In the genomic region with DNA sequence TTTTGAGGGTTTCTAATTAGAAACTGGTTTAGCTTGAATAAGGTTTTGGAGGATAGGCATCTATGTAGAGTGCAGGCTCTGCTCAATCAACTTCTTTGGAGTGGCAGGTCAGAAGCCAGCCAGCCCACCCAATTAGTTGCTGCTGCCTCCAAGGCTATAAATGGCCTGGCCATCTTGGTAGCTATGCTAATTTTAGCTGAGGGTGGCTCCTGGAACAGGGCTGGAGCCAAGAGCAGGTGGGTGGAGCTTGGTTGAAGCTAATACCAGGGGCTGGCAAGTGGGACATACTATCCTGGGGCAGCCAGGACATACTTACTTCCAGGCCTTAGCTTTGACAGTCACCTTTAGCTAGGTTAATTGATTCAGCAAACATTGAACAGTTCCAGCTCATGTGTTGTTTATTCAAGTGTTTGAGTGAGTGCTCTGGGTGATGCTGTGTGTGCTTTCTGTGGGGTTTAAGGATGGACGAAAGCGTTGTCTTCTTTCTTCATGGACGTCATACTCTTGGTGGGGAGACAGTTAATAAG, we compare ENCODE assay signal across 16 mouse cellular contexts. TPM values are rescaled to one million over a fixed set of nuclear protein-coding genes. Genes with fewer than 3 reads are reported as not detected.
A peak's percentile ranks its signal among the peaks of the same experiment; 100 is the strongest.
DNase-seq lines count a peak whose midpoint lies in the region; TF ChIP-seq lines count a peak whose summit lies in the region.
"Had no signal": no experiment of that assay in that cellular context is flagged by ENCODE, and none has a peak within 500 bp of the region (broad histone marks: within the 10 kb centered on the region; RNA-seq: fewer than 3 reads in every experiment).

No protein-coding gene starts in this region.

- peak overlapping the region; percentile 95 for H3K4me3 ChIP-seq in gastrocnemius, adult 2 months

- TF ChIP-seq CTCF in gastrocnemius, adult 2 months (IDR thresholded peaks at IDR 0.05) = no peak

- H3K27ac ChIP-seq in gastrocnemius, adult 2 months = peak overlapping the region; percentile 99
- H3K27ac ChIP-seq: hindbrain, postnatal 0 days; liver, embryonic 14.5 days; macrophage had no signal

- DNase-seq in heart, adult 18-20 months = peak; percentile 45 to 69
- DNase-seq in heart, postnatal 25 days (ENCODE audit: low spot score) = no peak
- peak; percentile 89 for DNase-seq in gastrocnemius, adult 2 months
- peak; percentile 76 for DNase-seq in gastrocnemius, postnatal 25 days
- DNase-seq in heart, postnatal 36 days = peak; percentile 26 to 28
- no peak for DNase-seq in spleen, adult 12 weeks (ENCODE audit: low spot score)
- no peak for DNase-seq in left cerebral cortex, postnatal 36 days (ENCODE audit: low spot score in 2 of 2)
- DNase-seq: adrenal gland, postnatal 10 days; cerebellum, adult 8-10 months; kidney, adult 2 months; kidney, postnatal 36 days; right cerebral cortex, postnatal 25 days; thymus, adult 2 months had no signal

- intact Hi-C loops in heart, postnatal 25 days (cut with DNase I) = no loop called here
- intact Hi-C loops in gastrocnemius, adult 2 months (cut with DNase I) = loop anchor here (10.0 kb wide), 1 partner anchor 52 kb away; no protein-coding TSS in a partner anchor
- intact Hi-C loops in heart, postnatal 36 days (cut with DNase I) = no loop called here
- intact Hi-C loops in left cerebral cortex, postnatal 36 days (cut with DNase I) = no loop called here

RNA-seq across cellular contexts. Expression of gene Stim1, which starts 4.9 kb away (rescaled TPM):
- 10 to 100 TPM; 20.7 to 25.8 TPM for total RNA-seq in heart, adult 18-20 months (2021)
- 10 to 100 TPM; 21.6 to 21.8 TPM for total RNA-seq in heart, postnatal 25 days (2021)
- 100 to 1,000 TPM; 156 to 196 TPM for total RNA-seq in gastrocnemius, adult 2 months (2021)
- 100 to 1,000 TPM; 169 to 171 TPM for total RNA-seq in gastrocnemius, postnatal 25 days (2021)
- 10 to 100 TPM; 21.8 to 29.7 TPM for total RNA-seq in heart, postnatal 36 days (2021)
- 10 to 100 TPM; 88.5 to 92.8 TPM for total RNA-seq in left cerebral cortex, postnatal 36 days (2021)

RNA-seq across cellular contexts. Expression of gene Rhog, which starts 16.6 kb away (rescaled TPM):
- 10 to 100 TPM; 19.6 to 26.9 TPM for total RNA-seq in heart, adult 18-20 months (2021)
- 10 to 100 TPM; 24.8 to 30.5 TPM for total RNA-seq in heart, postnatal 25 days (2021)
- total RNA-seq in gastrocnemius, adult 2 months (2021) = 10 to 100 TPM; 14.7 to 17.0 TPM
- 10 to 100 TPM; 14.6 to 15.5 TPM for total RNA-seq in gastrocnemius, postnatal 25 days (2021)
- 10 to 100 TPM; 24.7 to 35.3 TPM for total RNA-seq in heart, postnatal 36 days (2021)
- total RNA-seq in left cerebral cortex, postnatal 36 days (2021) = 10 to 100 TPM; 25.5 to 31.0 TPM

Comparison
In these comparisons a context has a peak if more than half of its experiments do, and no peak if none do; other contexts are left out.
1. DNase-seq: peak in heart, adult 18-20 months (2 of 2), gastrocnemius, adult 2 months (single experiment), gastrocnemius, postnatal 25 days (single experiment) and heart, postnatal 36 days (2 of 2); none in heart, postnatal 25 days (single experiment), spleen, adult 12 weeks (single experiment) and left cerebral cortex, postnatal 36 days (0 of 2).